Mouse (Mus musculus) lung, postnatal 0 days (tissue): Measurements from ENCODE around the gene Adamts16. TPM values are rescaled to one million over a fixed set of nuclear protein-coding genes. Genes with fewer than 3 reads are reported as not detected.
"Not testable (repeated sequence)": the region's sequence is repeated elsewhere in the genome, so short reads cannot be mapped to it uniquely, and the experiment has no call there.

Experiments
- ATAC-seq: fragments of 200-750 bp; cut with Nextera tagmentation; 2 replicates; pipeline ENCODE4 v1.8.0; 2017; ENCODE audit warnings: moderate library complexity
- DNase-seq: peaks from one replicate; pipeline ENCODE4 v3.0.0-alpha.2; 2016; ENCODE audit warnings: low spot score
- H3K27ac ChIP-seq: fragments of 300-500 bp; sonication (generic); 2 replicates; pipeline ENCODE4 v1.5.1; 2014; ENCODE audit warnings: antibody characterized with exemption, mild to moderate bottlenecking, low read length, mixed read lengths
- H3K27me3 ChIP-seq: fragments of 300-500 bp; sonication (generic); replicated peaks from 2 replicates; pipeline ENCODE4 v1.6.1; 2014; ENCODE audit warnings: low read length, mixed read lengths; ENCODE audit not compliant: insufficient read depth
- H3K36me3 ChIP-seq: fragments of 300-500 bp; sonication (generic); 2 replicates; pipeline ENCODE4 v1.6.1; 2014; ENCODE audit warnings: low read length, mixed read lengths; ENCODE audit not compliant: insufficient read depth
- H3K4me1 ChIP-seq: fragments of 300-500 bp; sonication (generic); 2 replicates; pipeline ENCODE4 v1.6.1; 2014; ENCODE audit warnings: antibody characterized with exemption, low read depth, low read length, mixed read lengths; ENCODE audit not compliant: insufficient read depth
- H3K4me2 ChIP-seq: fragments of 300-500 bp; sonication (generic); replicated peaks from 2 replicates; pipeline ENCODE4 v1.6.1; 2014; ENCODE audit warnings: low read depth, mild to moderate bottlenecking, low read length, moderate library complexity, mixed read lengths
- H3K4me3 ChIP-seq: fragments of 300-500 bp; sonication (generic); 2 replicates; pipeline ENCODE4 v1.5.1; 2014; ENCODE audit warnings: low read depth, low read length
- H3K9ac ChIP-seq: fragments of 300-500 bp; sonication (generic); replicated peaks from 2 replicates; pipeline ENCODE4 v1.6.1; 2014; ENCODE audit warnings: low read depth, mild to moderate bottlenecking
- H3K9me3 ChIP-seq: fragments of 300-500 bp; sonication (generic); 2 replicates; pipeline ENCODE4 v1.6.1; 2016; ENCODE audit warnings: low read length, mixed read lengths
- CTCF ChIP-seq: IDR thresholded peaks from 2 replicates; pipeline ENCODE4 v1.5.1; 2016; ENCODE audit warnings: antibody characterized with exemption, mild to moderate bottlenecking
- EP300 ChIP-seq: IDR thresholded peaks from 2 replicates; pipeline ENCODE4 v1.6.1; 2016; ENCODE audit warnings: antibody characterized with exemption, mild to moderate bottlenecking, control low read depth
- WGBS: fragments of 180-500 bp; shearing (Covaris S2); extraction: QIAGEN DNeasy Blood & Tissue Kit; methylation state at CpG from one replicate; pipeline ENCODE4 v1.1.7; 2014; 5-methylcytosine and 5-hydroxymethylcytosine counted together
- polyA plus RNA-seq: library from polyadenylated mRNA; unstranded; fragments of >200 nt; fragmentation: Nextera tagmentation; extraction: Ambion mirVana; gene quantifications from 2 replicates; pipeline ENCODE4 v1.2.1, GENCODE M21; 2015

Gene Adamts16
- polyA plus RNA-seq, 1 experiment from 2014 or later, result not detected

DNA sequence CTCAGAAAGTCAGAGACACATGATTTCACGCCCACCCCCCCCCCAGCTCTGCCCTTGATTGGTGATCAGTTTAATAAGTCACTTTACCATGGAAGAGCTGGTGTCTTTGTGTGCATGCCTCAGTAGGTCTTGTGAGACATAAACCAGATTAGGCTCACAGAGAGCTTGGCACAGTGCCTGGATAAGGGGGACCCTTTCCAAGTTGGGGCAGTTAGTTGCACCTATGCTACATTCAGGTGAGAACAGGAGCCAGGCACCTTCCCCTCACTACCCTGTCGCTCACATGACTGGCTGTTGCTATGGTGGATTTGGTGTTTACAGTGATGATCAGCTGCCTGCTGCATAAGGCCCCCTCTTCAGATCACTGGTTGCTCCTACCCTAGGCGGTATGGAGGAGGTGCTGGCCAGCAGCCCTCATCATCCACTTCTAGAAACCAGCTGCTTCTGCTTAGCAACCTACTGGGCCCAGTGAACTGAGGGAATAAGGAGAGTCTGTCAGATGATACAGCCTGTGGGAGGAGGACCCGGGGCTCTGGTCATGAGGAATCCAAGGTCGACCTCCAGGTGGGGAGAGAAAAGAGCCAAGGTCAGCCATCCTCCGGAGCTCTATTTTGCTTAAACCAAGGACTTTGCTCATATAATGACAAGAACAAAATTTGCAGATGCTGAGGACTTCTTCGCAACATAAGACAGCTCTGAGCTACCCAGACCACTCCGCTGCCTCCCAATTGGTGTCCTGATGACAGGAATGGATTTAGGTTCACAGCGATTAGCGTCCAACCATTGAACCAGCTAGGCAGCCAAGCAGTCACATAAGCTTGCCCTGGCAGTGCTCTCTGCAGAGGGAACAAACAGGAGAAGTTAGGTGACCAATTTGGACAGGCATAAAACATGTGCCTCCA is 35.3 kb upstream of the Adamts16 start:
- no peaks in the 10 kb centered on the region for H3K4me1 ChIP-seq
- DNase-seq (no peak), ATAC-seq (no peak; the same call in 1 of the 2 replicates)
- H3K4me2 ChIP-seq, result no peak overlapping the region
- H3K4me3 ChIP-seq, result no peak overlapping the region
- H3K9me3 ChIP-seq, result no peaks in the 10 kb centered on the region
- TF ChIP-seq EP300 (no peak), CTCF (no peak)
- no peaks in the 10 kb centered on the region for H3K27me3 ChIP-seq
- no peak overlapping the region for H3K27ac ChIP-seq
- no peak overlapping the region for H3K9ac ChIP-seq
- no peaks in the 10 kb centered on the region for H3K36me3 ChIP-seq
- 80% methylated on average over 10 of the region's 10 CpGs for WGBS

- TF ChIP-seq CTCF, result no peak
- no peak for TF ChIP-seq EP300
- Histone ChIP-seq H3K27ac (no peak overlapping the region), H3K27me3 (no peaks in the 10 kb centered on the region), H3K4me3 (no peak overlapping the region), H3K36me3 (no peaks in the 10 kb centered on the region), H3K4me1 (no peaks in the 10 kb centered on the region), H3K9ac (no peak overlapping the region), H3K9me3 (no peaks in the 10 kb centered on the region), H3K4me2 (no peak overlapping the region)
- no peak for DNase-seq
- no peak for ATAC-seq
- WGBS, result 62% methylated on average over 4 of the region's 4 CpGs
Measured at GRCm38 (mm10) chr13:70875411-70875949, 33.9 kb upstream of the Adamts16 start.

DNA sequence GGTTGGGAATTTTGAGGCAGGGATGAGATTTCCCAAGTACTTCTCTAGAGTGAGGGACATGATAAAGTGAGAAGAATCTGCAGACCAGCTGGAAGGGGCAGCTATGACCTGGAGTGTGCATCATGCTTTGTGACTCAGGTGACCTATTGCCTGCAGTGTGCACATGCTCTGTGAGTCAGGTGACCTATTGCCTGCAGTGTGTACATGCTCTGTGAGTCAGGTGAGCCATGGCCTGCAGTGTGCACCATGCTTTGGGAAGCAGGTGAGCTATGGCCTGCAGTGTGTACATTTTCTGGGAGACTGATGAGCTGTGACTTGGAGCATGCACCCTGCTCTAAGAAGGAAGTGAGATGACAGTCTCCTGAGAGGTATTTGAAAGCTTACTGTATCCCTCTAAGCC is 33.1 kb upstream of the Adamts16 start:
- ATAC-seq (no peak), DNase-seq (no peak)
- Histone ChIP-seq H3K9me3 (no peaks in the 10 kb centered on the region), H3K27me3 (no peaks in the 10 kb centered on the region), H3K4me3 (no peak overlapping the region), H3K4me2 (no peak overlapping the region), H3K4me1 (no peaks in the 10 kb centered on the region), H3K27ac (no peak overlapping the region), H3K9ac (no peak overlapping the region), H3K36me3 (no peaks in the 10 kb centered on the region)
- no peak for TF ChIP-seq CTCF
- TF ChIP-seq EP300, result no peak

DNA sequence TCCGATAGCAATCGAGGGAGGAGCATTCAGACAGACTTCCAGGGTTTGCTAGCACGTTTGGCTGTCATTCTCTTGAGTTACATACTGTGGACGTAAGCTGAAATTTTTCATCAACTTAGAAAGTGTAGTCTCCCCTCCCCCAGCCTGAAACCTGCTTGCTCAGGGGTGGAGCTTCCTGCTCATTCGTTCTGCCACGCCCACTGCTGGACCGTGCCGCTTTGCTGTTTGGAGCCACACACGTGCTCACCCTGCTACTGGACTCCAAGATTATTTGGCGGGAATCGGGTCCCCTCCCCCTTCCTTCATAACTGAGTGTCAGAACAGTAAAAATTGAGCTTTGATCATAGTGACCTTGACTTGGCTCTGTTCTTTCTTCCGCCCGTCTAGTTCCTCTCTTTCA is 32.2 kb upstream of the Adamts16 start:
- not testable (repeated sequence) for H3K27me3 ChIP-seq, H3K4me3 ChIP-seq, H3K4me1 ChIP-seq, H3K27ac ChIP-seq, H3K9ac ChIP-seq, H3K36me3 ChIP-seq, H3K9me3 ChIP-seq, H3K4me2 ChIP-seq, DNase-seq, ATAC-seq
- WGBS, result 36% methylated on average over 13 of the region's 13 CpGs

DNA sequence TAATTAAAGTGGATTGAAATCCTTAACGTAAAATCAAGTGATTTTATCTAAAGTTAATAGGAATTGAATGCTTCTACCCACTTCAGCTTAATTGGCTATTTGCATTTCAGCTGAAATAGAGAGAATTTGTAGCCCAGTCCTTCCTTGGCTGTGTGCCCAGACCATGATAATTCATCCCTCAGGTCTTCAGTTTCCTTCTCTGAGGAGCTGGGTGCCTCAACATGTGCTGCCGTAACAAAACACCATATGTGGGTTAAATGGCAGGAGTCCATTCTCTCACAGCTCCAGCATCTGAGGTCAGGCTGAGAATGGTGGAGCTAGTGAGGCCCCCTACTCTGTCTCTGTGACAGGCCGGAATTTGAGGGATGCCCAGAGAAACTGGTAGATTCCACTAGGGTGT is 29.4 kb upstream of the Adamts16 start:
- WGBS, result 56% methylated on average over 3 of the region's 3 CpGs
- DNase-seq, result no peak

DNA sequence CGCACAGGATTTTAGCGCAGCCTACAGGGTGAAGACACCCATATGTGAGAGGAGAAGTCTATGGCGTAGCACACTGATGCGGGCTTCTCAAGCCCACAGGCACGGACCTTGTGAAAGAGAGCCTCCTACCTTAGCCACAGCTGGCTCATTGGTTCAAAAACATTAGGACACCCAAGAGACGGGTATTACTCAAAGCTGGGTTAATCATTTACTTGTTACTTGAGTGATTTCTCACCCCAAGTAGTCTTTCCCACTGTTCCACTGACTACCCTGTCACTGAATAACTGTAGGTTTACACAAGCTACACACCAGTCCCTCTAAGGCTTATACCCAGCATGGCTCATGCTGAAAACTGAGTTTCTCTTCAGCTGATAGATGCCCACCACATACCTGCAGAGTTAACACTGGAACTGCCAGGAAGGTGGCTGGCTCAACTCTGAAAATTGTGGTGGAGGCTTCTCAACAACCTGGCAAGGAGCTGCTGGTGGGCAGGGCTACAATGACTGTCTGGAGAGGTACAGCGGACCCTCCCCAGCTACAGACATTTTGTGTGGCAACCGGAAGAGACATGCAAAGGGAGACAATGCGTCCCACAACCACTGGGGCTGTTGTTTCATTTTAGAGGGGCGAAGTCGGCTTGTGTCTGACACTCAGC is 25.5 kb upstream of the Adamts16 start:
- peak; percentile 38 for DNase-seq
- H3K4me1 ChIP-seq, result no peaks in the 10 kb centered on the region
- no peak overlapping the region for H3K9ac ChIP-seq
- WGBS, result 82% methylated on average over 11 of the region's 11 CpGs
- no peaks in the 10 kb centered on the region for H3K27me3 ChIP-seq
- TF ChIP-seq EP300 (no peak), CTCF (no peak)
- no peaks in the 10 kb centered on the region for H3K36me3 ChIP-seq
- peak; percentile 62 for ATAC-seq
- no peaks in the 10 kb centered on the region for H3K9me3 ChIP-seq
- H3K4me2 ChIP-seq, result no peak overlapping the region
- H3K27ac ChIP-seq, result no peak overlapping the region
- no peak overlapping the region for H3K4me3 ChIP-seq

More for the DNA sequence above, 29.4 kb upstream of the Adamts16 start:
- Histone ChIP-seq H3K4me1 (no peaks in the 10 kb centered on the region), H3K9ac (no peak overlapping the region), H3K36me3 (no peaks in the 10 kb centered on the region), H3K4me2 (no peak overlapping the region), H3K27me3 (no peaks in the 10 kb centered on the region), H3K9me3 (no peaks in the 10 kb centered on the region), H3K4me3 (no peak overlapping the region), H3K27ac (no peak overlapping the region)
- TF ChIP-seq EP300 (no peak), CTCF (no peak)
- ATAC-seq, result no peak
